Mouse (Mus musculus): ENCODE data around the gene Cdk20.

Cdk20 gene

DNA sequence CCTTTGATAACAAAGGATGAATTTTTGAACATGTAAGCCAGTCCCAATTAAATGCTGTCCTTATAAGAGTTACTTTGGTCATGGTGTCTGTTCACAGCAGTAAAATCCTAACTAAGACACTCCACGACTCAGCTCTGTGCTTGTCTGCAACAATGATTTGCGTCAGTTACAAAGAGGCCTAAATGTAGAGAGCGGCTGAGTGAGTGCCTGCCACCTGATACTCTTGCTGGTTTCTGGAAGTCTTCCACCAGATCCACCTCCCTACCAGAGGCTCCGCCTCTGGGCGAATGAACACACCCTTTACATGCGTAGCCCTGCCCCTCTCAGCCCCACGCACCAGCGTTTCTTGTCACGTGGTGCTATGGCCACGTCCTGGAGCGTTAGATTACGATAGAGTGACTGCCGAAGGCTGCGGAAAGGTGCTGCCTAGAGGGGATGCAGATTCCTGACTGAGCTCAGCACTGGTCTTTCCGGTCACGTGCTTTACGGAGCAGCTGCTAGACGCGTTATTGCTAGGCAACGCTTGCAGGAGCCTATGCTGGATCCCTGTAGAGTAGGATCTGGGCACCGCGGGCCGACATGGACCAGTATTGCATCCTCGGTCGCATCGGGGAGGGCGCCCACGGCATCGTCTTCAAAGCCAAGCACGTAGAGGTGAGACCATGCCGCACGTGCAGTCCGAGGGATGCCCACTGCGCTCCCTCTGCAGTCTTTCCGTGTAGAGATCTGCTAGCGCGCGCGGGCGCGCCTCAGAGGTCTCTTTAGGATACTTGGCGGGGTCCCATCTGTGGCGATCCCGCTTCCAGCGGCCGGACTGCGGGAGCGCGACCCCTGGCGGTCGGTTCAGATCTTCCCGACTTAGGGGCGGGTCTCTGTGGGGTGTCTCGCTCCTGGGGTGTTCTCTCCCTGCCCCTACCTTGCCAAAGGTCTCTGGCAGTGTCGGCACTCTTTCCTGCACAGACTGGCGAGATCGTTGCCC lies at the start of gene Cdk20:
Gene Cdk20 (plus strand): TSS at position 298 of the 979 bp plus-strand sequence.
- peak; percentile 100 for DNase-seq (ENCODE audit: low read depth, low spot score)

DNA sequence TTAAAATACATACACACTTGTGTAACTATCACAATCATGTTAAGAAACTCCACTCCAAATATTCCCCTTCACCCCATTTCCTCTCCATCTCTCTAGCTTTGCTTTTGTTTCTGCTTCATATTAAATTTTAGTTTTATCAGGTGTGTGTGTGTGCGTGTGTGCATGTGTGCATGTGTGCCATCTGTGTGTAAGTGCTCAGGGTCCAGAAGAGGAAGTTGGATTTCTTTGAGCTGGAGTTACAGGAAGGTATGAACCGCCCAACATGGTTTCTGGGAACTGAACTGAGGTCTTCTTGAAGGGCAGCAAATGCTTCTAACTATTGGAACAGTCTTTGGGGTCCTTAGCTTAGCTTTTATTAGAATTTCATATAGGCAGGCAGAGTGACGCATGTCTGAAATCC lies 47.2 kb upstream of the Cdk20 start:
- no peak for DNase-seq (ENCODE audit: low read depth, low spot score)

DNA sequence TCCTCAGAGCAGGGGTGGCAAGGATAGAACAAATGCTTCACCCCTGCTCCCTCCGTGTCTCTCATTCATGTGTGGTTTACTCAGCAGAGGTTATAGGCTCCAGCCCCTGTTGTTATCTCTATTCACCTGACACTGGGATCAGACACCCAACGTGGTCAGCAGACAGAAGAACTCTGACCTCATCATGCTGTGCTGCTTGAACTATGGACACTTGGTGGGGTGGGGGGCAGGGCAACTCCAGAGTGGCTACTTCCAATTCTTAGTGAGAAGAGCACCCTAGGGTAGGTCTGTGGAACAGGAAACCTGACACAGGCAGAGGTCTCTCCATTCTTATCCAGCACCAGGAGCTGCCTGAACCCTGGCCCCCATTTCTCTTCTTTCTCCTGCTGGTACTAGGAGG lies 46.1 kb upstream of the Cdk20 start:
- no peak for DNase-seq (ENCODE audit: low read depth, low spot score)

DNA sequence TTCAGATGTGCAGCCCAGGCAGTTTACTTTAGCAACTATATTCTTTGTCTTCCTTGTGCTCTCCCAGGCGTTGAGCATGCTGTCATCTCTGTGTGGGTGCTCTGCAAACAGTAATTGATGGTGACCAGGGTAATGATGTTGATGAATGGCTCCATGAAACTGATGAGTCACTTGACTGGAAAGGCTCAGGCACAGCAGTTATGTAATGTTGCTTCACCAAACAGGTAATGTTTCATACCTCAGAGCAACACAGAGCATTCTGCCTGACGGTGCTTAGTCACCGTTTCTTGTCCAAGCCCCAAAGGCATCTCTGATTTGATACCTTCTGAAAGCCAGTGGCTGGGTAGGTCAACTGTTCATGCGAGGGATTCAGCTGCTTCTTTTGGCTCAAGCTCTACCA lies 43.7 kb upstream of the Cdk20 start:
- DNase-seq (ENCODE audit: low read depth, low spot score), result no peak

DNA sequence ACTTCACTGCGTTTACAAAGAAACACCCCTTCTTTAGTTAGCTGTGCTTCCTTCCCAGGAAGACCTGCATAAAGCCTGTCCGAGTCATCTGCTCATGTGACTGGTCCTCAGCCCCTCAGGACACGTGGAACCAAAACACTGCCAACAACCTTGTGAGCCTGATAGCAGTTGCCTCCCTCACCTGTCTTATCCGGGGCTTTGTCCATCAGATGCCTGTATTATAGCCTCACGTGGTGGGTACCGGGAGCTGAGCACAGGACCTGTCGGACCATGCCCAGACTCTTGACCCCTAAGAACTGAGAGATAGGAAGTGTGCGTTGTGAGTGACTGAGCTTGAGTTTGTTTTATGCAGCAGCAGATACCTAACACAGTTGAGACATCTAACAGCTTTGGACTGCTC lies 35.1 kb upstream of the Cdk20 start:
- DNase-seq (ENCODE audit: low read depth, low spot score), result no peak

DNA sequence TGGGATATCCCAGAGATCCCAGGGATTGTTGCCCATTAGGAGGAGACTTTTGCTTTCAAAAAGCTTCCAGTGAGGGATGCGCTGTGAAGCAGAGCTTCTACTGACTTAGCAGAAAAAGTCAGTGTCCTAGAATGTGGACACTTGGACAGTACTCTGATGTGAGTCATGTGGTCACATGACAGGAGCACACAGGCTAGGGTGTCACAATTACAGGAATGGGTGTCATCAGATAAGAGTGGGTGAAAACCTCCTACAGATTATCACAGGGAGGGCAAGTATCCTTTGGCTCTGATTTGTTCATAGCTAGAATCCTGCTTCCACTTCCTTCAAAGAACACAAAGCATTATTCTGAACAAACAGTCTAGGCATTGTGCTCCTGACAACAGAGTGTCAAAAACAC lies 34.0 kb upstream of the Cdk20 start:
- DNase-seq (ENCODE audit: low read depth, low spot score), result no peak

DNA sequence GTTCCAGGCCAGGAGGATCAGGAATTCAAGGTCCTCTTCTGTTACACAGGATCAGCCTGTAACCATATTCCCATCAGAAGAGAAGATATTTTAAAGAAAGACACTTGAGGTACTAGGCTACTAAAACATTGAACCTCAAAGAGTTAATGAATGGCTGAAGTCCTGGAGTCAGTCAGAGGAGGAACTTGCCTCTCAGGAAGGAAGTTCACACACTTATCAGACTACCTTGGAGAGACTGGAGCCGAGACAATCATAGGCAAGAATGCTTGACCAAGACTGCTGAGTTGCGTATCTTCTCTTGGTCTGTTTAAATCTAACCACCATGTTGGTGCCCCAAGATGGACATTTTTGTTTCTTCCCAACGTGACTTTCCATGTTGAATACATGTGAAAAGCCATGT lies 32.2 kb upstream of the Cdk20 start:
- no peak for DNase-seq (ENCODE audit: low read depth, low spot score)

DNA sequence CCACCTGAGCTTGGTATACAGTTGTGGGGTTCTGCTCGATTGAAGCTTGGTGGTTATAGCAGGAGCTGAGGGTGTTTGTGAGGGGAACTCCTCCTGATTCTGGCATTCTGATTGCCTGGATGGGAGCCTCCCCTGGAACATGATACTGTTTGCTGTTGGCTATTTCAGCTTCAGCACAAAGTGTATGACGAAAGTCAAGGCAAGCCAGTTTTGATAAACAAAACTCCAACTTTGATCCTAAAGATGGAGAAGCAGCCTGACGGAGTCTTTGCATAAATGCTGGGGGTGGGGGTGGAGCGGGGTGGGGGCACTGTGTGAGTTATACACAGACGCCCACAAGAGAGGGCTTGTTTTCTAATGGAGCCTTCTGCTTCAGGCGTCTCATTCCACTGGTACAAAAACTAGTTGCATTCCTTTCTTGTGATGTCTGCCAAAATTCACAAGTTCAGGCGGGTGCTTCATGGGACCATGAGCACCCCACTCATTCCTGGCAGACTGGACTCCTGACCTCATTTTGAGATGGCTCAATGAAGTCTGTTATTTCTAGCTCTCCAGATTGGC lies 31.2 kb upstream of the Cdk20 start:
- DNase-seq (ENCODE audit: low read depth, low spot score), result no peak

DNA sequence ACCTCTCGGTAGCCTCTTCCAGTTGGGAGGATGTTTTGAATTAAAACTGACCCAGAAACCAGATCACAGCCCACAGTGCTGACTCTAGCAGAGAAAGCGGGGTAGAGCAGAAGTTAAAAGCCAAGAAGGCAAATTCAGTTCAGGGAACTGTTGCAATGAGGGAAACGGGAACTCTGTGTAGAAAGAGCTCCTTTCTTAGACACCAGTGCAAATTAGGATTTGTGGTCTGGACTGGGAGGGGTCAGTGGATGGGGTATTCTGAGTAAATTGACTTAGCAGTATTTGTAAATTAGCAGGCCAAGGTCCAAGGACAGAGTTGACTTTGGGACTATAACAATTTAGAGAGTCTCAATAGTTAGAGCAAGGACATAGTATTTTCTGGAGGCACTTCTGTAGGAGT lies 30.1 kb upstream of the Cdk20 start:
- no peak for DNase-seq (ENCODE audit: low read depth, low spot score)

DNA sequence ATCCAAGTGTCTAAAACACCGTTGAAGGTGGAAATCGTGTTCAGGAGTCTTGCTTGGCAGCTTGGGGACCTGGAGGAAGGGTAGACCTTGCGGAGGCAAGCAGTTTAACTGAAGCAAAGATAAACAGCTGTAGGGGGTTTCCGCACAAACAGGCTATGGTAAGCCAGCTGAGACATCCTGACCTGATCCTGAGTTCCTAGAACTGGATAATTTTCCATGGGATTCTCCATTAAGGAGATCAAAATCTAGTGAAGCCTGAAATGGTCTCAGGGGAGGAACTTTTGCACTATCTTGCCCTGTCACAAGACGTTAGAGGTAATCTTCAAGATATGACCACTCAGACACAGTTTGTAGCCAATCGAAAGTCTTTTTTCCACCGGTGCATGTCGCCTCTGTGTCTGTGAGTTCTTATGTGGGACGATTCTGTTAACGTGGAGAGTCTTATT lies 29.6 kb upstream of the Cdk20 start:
- no peak for DNase-seq (ENCODE audit: low read depth, low spot score)

DNA sequence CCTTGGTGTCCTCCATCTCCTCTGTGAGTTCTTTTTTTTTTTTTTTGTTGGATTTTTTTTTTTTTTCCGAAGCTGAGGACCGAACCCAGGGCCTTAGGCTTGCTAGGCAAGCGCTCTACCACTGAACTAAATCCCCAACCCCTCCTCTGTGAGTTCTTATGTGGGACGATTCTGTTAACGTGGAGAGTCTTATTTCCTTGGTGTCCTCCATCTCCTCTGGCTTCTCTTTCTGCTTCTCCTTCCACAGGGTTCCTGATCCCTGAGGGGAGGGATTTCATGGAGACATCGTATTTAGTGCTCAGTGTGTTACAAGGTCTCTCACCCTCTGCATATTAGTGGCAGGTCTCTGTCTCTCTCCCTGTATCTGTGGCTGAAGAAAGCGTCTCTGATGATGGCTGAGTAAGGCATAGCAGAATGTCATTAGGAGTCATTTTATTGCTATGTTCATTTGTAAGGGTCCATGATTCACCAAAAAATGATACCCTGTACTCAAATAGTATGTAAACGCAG lies 29.1 kb upstream of the Cdk20 start:
- DNase-seq (ENCODE audit: low read depth, low spot score), result no peak

DNA sequence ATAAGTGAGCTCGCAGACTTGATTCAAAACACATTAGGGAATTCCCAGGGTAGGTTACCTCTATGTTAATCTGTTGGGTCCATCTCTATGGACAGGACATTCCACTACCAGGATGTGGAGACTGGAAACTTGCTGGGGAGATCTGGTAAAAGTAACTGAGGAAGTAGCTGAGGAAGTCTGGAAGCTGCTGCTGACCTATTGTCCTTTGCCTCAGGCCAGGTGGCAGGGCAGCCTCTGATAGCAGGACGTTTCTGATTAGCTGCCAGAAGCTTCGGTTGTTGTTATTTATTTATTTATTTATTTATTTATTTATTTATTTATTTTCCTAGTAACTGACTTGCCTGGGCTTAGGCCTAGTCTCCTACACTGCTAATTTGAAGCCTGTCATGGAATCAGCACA lies 28.6 kb upstream of the Cdk20 start:
- no peak for DNase-seq (ENCODE audit: low read depth, low spot score)

DNA sequence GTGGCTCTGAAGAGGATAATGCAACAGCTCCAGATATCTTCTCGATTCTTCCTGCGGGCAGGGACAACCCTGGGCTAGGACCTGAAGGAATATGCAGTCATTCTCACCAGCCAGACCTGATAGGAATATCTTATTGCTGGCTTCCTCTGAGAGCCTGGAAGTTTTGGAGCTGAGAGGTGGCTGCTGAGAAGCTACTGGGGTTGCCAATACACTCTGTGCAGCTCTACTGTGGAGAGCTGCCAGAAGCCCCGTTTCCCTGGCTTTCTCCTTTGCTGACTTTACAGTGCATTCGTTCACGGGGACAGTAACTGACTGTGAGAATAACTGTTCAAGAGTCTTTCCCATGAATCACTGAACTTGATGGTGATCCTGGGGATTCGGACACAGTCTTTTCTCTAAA lies 26.6 kb upstream of the Cdk20 start:
- DNase-seq (ENCODE audit: low read depth, low spot score), result no peak

DNA sequence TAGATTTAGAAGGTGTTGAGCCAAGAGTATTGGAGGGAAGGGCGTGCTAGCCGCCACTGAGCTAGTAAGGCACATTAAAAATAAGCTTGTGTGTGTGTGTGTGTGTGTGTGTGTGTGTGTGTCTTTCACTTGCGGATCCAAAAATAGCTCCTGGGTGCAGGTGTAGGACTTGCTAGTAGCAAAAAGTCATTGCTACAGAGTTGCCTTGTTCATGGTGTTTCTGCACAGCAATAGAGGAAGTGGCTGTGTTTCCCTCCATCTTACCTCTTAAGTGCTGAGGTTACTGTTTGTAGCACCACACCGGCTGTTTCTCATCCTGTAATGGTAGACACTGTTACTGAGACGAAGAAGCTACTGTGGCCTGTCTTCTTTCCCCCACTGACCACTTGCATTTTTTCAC lies 24.1 kb upstream of the Cdk20 start:
- no peak for DNase-seq (ENCODE audit: low read depth, low spot score)

DNA sequence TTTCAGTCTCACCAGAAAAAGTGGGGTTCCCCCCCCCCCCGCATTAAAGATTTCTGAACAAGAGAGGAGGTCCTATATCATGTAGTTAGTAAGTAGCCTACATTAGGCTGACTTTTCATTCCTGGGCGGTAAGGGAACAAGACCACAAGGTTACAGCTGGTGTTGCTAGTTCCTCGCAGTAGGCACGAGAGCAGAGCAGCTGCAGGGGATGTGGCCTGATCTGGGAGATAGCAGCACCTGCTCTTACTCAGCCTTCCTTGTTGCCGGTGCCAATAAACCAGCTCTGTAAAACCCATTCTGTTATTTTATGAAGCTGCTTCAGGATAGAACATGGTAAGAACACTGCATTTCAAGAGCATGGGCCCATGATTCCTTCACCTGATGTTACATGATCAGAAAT lies 21.5 kb upstream of the Cdk20 start:
- DNase-seq (ENCODE audit: low read depth, low spot score), result no peak

DNA sequence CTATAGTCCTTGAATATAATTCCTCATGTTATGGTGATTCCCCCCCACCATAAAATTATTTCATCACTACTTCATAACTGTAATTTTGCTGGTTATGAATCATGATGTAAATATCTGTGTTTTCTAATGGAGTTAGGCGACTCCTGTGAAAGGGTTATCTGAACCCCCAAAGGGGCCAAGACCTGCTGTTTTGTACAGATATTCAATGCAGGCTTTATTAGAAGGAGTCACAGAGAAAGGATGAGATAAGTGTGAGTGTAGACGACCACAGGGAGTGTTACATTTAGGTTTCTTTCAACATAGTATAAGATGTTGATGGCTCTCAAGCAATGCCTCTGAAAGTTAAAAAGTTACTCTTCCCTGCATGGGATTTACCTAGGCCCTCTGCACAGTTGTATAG lies 20.8 kb upstream of the Cdk20 start:
- no peak for DNase-seq (ENCODE audit: low read depth, low spot score)

DNA sequence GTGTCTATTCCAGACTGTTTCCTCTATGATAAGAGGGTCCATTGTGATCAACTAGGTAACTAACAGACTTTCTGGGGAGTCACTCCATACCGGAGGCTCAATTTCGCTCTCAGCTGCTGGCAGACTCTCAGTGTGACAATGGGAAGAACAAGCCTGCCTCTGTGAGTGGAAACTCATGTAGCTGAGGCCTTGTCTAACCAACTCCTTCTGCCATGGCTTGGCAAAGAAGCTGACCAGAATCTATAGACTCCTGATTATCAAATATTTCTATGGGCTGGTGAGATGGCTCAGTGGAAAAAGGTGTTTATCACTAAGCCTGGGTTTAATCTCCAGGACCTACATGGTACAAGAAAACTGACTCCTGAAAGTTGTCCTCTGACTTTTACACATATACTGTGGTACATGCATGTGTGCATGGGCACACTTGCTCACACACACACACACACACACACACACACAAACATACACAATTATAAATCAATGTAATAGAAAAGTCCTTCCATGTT lies 19.3 kb upstream of the Cdk20 start:
- DNase-seq (ENCODE audit: low read depth, low spot score), result no peak

DNA sequence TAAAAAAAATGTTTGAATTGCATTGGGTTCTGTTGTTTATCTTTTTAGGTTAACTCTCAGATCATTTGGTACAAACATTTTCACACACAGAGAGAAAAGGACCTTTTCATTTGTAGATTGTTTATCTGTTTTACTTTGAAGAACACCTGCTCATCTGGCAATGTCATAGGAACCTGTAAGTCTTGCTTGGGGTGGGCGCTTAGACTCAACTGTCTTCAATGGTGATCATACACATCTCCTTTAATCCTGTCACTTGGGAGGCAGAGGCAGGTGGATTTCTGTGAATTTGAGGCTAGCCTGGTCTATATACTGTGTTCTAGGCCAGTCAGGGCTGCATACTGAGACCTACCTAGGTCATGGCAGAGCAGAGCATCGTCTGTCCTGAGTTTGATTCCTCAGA lies 16.5 kb upstream of the Cdk20 start:
- no peak for DNase-seq (ENCODE audit: low read depth, low spot score)

DNA sequence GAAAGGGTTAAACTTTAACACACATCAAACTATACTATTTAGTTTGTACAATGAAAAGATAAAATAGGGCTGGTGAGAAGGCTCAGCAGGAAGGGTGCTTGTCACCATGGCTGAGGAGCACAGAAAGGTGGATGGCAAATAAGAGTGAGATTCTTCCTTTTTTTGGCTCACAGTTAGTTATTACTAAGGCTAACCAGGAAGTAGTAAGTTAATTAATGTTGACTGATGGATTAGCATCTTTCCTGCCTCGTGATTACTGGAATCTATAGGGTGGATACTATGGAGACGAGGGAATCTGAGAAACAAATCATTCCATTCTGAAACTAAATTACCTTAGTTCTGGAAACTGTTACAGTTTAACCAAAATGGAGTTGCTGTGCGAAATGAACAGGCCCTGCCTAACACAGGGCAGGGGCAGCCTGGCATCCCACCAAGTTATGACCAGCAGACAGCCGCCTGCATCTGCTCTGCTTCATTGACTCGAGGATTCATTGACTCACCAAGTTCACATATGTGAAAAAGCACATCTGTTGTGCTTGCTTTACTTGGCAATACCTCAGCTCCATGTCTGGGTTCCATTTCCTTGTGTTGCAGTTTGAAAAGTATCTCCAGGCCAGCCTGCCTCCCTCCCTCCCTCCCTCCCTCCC lies 15.0 kb upstream of the Cdk20 start:
- no peak for DNase-seq (ENCODE audit: low read depth, low spot score)

DNA sequence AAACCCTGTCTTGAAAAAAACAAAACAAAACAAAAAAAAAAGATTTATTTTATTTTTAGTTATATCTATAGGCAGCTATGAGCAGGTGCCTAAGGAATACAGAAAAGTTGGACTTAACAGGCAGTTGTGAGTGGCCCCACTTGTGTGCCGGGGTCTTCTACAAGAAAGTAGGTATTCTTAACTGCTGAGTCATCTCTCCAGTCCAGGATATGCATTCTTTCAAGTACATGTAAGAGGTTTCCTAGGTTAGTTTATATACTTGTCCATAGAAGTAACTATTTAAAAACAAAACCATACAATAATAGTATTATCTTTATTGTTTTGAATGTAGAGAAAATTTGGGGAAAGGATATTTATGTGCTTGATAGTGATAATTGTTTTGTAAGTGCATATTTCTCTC lies 11.3 kb upstream of the Cdk20 start:
- DNase-seq (ENCODE audit: low read depth, low spot score), result no peak

DNA sequence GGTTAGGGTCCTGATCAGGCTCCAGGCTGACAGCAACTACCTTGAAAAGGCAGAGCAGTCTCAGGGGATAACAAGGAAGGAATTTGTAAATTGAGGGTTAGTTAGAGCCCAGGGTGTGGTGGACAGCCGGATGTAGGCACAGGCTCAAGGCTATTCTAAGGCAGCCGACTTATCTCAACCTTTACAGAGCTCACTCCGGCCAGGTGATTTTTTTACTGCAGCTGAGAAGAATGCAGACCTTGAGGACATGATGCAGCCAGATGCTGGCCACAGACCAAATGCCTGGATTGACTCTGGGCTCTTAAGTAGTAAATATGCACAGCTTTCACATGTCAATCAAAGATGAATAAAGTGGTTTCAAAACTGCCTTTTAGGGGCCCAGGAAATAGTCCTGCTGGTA lies 10.7 kb upstream of the Cdk20 start:
- peak; percentile 65 for DNase-seq (ENCODE audit: low read depth, low spot score)

DNA sequence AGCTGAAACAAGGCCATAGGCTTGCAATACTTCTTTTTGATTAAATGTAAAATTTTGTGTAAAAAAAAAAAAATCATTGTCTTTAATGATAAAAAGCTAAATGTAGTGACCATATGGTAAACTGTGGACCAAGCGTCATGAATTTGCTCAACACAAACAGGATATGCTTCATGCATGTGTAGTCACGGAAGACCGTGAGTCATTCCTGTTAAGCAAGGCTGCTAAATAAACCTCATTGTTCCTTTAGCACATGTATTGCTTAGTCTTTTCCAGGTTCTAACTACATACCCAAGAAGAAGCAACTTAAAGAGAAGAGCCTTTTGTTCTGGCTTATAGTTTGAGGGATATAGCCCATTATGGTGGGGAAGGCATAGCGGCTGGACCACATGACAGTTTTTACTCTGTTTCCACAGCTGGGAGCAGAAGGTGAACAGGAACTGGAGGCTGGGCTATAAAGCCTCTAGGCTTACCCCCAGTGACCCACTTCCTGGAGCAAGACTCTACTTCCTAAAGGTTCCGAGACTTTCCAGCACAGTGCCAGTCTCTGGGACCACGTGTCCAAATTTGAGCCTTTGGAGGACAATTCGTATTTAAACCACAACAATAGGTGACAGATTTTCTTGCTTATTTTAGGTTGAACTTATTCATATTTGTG lies 10.0 kb upstream of the Cdk20 start:
- DNase-seq (ENCODE audit: low read depth, low spot score), result no peak
